Mouse (Mus musculus) adrenal gland, adult 18-20 months (tissue): ENCODE measurements around the gene Rdh9. TPM values are rescaled to one million over a fixed set of nuclear protein-coding genes. Genes with fewer than 3 reads are reported as not detected.
"Not testable (repeated sequence)": the region's sequence is repeated elsewhere in the genome, so short reads cannot be mapped to it uniquely, and the experiment has no call there.

ENCODE experiments used
- DNase-seq, 2 experiments: peaks; one replicate each; pipeline ENCODE4 v3.0.0; 2021 to 2022; ENCODE audit warnings: low spot score in 2 of 2
- total RNA-seq, 2 experiments: library from RNA; stranded (reverse); gene quantifications; 1 replicate in 1 of 2; 2 replicates in 1 of 2; pipeline ENCODE4 v1.2.3; 2021

Gene Rdh9
- total RNA-seq, 2 experiments from 2014 or later: 0.27 TPM; not detected in 1

- peak in 1 of 2 experiments; percentile 19 for DNase-seq
Observed at GRCm38 (mm10) chr10:127755770-127756468, 20.3 kb upstream of the Rdh9 start.

DNA sequence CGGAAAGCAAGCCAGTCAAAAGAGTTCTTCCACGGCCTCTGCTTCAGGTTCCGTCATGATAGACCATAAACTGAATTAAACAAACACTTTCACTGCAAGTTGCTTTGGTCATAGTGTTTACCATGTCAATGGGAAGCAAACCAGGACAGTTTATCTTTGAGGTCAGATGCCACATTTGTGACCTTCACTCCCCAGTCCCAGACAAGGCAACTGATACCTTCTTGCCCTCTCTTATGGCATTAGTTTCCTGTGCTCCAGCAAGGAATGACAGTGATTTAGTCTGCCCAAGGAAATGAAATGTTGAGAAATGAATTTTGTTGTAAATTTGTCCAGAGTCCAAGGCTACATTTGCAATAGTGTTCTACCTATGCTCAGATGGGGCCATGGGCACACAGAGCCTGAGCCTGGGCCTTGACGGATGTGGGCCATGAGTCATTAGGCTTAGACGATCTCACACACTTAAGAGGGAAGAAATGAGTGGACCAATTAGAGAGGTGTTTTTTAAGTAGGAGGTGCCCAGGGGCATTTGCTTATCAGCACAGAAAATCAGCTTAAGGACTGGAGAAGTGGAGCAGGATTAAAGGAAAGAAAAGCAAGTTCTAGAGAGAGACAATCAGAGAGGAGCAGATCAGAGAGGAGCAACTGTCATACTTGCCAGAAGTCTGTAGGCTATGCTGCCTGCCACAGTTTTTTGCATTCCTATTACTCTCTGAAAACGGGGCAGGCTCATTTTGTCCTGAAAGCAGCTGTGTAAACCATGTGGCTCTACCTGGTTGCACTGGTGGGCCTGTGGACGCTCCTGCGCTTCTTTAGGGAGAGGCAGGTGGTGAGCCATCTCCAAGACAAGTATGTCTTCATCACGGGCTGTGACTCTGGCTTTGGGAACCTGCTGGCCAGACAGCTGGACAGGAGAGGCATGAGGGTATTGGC, 16.7 kb upstream of the Rdh9 start, which contains the start of the genes Rdh1 and Rdh16f1:
Gene Rdh1, plus strand, starts transcription at position 541 of the 930 bp plus-strand sequence.
Gene Rdh16f1, plus strand, starts transcription at position 607 of the 930 bp plus-strand sequence.
- DNase-seq: peak in 1 of 2 experiments; percentile 11

DNA sequence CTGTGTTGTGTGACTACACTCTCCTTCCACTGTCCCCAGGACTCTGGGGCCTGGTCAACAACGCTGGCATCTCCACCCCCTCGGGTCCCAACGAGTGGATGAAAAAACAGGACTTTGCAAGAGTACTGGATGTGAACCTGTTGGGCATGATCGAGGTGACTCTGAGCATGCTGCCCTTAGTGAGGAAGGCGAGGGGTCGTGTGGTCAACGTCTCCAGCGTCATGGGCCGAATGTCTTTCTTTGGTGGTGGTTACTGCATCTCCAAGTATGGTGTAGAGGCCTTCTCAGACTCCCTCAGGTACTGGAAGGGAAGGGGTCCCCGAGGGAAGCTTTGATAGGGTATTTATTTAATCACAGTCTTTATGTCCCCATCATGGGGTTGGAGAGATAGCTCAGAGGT, 13.3 kb upstream of the Rdh9 start:
- DNase-seq: not testable (repeated sequence)

DNA sequence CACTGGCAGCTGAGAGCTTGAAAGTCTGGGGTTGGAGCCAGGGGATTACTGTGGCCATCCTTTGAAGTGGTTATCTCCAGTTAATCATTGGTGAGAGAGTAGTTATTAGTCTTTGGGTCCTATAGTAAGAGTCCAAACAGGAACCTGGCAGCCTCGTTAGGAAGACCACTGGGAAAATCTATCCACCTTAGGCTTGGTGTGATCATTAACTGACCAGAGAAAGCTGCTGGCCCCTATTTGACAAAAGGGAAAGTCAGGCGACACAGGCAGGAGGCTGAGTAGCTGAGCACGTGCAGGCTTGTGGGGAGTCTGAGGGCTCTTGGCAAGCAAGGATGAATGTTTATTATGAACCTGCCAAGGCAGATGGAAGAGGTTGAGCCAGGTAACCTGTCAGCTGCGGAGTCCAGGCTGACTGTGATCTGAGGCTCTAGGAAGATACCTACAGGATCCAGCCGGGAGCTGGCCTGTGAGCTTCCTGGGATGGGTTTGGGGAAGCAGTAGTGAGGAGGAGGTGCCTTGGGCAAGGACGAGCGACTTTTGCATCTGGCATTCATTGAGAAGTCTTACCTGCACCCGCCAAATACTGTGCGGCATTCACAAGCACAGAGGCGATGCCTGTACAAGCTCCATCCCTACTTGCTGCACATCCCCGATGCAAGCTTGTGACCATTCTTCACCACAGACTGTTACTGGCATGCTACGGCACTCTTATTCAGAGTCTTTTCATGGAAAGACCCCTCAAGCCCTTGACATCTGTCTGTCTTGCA, 12.1 kb upstream of the Rdh9 start:
- DNase-seq: no peak

- DNase-seq: no peak
Observed at GRCm38 (mm10) chr10:127766564-127766963, 9.6 kb upstream of the Rdh9 start.

GRCm38 (mm10) chr10:127782321-127782720, 6.1 kb downstream of the Rdh9 start:
- DNase-seq: not testable (repeated sequence)

GRCm38 (mm10) chr10:127785411-127785810, 9.2 kb downstream of the Rdh9 start:
- not testable (repeated sequence) for DNase-seq

DNA sequence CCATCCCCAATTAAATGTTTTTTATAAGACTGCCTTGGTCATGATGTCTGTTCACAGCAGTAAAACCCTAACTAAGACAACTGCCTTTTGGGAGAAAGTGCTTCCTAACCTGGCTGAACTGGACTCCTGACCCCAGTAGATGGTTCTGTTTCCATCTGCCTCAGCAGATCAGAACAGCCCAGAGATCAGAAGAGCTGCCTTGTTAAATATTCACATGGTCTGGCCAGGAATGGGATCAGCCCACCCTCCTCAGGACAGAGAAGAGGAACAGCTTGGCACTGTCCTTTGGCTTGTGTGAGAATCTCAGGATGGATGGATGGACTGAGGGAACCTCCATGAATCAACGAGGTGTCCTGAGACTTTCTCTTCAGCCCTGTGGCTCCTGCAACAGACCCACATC, 23.1 kb downstream of the Rdh9 start:
- DNase-seq: no peak

DNA sequence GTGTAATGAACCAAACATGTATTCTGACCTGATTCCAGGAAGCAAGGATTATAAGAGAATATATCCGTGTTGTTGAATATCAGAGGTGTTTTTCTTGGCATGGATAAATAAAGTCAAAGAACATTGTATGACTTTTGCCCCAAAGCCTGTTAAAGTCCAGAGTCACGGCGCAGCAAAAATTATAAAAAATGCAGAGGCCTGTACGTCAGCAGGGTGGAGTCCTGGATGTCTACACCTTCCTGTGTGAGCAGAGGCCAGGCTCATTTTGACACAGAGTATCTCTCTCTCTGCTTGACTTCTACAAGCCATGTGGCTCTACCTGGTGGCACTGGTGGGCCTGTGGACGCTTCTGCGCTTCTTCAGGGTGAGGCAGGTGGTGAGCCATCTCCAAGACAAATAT, 24.7 kb downstream of the Rdh9 start, which contains the start of gene Rdh16:
Gene Rdh16, plus strand, starts transcription at position 262 of the 400 bp plus-strand sequence.
- DNase-seq: no peak

- no peak for DNase-seq
Observed at GRCm38 (mm10) chr10:127801612-127802011, 25.4 kb downstream of the Rdh9 start.

GRCm38 (mm10) chr10:127802236-127802635, 26.1 kb downstream of the Rdh9 start:
- DNase-seq: no peak

- no peak for DNase-seq
Observed at GRCm38 (mm10) chr10:127804416-127804815, 28.2 kb downstream of the Rdh9 start.

DNA sequence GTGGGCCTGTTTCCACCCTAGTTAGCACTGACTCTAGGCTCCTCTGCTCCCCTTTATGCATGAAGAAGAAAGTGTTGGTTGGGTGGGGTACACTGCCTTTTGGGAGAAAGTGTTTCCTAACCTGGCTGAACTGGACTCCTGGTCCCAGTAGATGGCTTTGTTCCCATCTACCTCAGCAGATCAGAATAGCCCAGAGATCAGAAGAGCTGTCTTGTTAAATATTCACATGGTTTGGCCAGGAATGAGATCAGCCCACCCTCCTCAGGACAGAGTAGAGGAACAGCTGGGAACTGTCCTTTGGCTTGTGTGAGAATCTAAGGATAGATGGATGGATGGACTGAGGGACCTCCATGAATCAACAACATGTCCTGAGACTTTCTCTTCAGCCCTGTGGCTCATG, 39.7 kb downstream of the Rdh9 start:
- DNase-seq: no peak

GRCm38 (mm10) chr10:127817268-127817910, 41.2 kb downstream of the Rdh9 start:
- not testable (repeated sequence) for DNase-seq

GRCm38 (mm10) chr10:127821806-127822205, 45.6 kb downstream of the Rdh9 start:
- DNase-seq: not testable (repeated sequence)

DNA sequence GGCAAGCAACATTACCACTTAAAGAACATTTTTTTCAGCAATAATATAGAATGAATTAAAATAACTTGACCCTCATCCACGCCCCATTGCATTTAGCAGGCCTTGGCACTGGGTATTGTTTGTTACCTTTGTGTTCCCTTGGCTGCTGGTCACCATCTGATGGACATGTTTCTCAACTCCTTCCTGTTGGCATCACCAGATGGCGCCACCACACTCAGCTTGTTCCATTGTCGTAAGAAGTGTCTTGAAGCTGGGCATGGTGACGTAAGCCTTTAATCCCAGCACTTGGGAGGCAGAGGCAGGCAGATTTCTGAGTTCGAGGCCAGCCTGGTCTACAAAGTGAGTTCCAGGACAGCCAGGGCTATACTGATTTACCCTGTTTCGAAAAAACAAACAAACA, 49.2 kb downstream of the Rdh9 start:
- DNase-seq: peak in 1 of 2 experiments; percentile 5

DNA sequence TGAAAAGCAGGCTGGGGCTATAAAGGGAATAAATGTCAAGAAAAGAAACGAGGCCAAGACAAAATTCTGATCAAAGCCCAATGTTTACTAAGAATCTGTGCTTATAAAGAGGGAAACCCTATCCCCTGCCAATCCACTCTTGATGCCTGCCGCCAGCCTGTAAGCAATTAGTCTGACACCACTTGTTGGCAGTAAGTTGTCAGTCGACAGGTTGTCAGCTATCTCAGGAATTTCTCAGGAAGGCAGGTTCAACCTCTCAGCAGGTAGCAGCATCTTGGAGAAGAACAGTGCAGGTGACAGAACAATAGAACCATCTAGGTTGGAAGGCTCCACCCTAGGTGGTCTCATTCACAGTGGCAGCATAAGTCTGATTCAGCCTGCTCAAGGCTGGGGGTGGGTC, 52.9 kb downstream of the Rdh9 start:
- DNase-seq: no peak

DNA sequence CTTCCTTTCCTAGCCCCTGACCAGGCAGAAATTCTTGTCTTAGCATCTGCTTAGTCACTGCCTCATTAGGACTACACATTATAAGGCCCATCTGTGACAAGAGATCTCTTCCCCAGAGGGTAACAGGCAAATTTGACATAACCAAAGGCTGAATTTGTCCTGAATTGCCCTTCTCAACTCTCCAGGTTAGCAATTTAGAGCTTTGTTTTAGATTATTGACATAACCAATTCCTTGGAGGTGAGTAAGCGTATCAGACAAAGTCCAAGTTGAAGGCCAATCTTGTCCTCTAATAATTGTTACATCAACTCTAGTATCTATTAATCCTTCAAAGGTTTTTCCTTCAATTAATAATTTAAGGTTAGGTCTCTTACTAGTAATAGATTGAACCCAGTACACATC, 58.0 kb downstream of the Rdh9 start:
- DNase-seq: not testable (repeated sequence)

DNA sequence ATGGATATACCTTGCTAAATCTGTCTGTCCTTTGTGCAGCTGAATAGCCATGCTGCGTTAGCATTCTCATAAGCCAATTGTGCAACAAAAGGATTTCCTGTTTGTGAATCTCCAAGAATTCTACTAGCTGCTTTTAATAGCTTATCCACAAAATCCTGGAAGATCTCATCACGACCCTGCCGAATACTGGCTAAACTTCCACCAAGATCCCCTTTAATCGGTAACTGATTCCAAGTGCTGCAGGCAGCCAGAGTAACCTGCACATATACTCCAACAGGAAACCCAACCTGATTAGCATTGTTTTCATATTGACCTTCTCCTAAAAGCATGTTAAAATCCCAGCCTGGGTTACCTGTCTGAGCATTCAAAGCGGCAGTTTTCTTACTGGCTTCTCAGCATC, 59.1 kb downstream of the Rdh9 start:
- no peak for DNase-seq

DNA sequence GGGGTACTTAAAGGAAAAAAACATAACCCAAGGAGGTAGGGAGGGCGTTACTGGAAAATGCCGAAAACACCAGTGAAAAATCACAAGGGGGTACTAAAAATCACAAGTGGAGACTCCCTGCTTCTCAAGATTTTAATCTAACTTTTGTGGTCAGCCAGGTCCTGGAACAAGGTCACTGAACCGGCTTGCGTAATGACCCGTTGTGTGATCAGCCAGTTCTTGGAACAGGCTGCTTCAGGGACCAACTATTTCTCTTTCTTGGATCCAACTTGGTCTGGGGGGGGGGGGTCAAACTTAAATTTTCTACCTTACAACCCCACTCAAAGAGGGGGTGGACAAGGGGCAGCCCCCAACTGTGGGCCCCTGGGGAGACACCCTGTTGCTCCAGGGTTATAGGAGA, 61.6 kb downstream of the Rdh9 start:
- DNase-seq: peak; percentile 15 to 31

DNA sequence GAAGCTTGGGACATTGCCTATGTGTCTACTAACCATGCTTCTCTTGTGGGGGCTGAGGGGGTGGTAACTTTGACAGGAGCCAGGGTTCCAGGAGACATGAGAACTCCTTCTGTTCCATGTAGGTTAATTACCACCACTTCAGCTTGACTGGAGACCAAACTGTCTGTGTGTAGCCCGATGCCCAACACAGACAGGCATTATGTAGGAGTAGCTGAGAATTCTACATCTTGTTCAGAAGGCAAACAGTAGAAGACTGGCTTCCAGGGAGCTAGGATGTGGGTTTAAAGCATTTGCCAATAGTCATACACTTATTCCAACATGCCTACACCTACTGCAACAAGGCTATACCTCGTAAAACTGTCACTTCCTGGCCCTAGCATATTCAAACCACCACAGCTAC, 62.4 kb downstream of the Rdh9 start:
- DNase-seq: no peak
